Comparison of ENCODE assay signal across 21 mouse cellular contexts in the genomic region with DNA sequence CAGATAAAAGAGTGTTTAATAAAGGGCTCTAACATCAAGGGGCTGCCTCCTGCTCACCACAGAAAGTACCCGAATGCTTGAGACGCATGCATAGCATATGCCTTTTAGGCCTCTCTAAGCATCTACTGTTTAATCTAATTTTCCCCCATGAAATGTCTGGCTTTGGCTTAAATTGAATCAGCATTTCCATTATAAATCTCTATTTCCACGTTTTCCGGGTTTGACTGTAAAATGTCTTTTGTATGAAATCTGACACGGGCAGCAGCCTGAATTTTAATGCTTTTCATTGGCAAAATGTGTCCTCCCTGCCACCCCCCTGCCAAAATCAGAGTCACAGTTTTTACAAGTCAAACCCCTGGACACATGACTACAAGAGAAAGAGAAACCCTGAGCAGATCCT.
DNase-seq lines count a peak whose midpoint lies in the region; ATAC-seq lines count a peak whose summit lies in the region.
"Had no signal": no experiment of that assay in that cellular context is flagged by ENCODE, and none has a peak within 500 bp of the region (broad histone marks: within the 10 kb centered on the region; RNA-seq: fewer than 3 reads in every experiment).

No protein-coding gene starts in this region.

- H3K4me3 ChIP-seq in heart, embryonic 10.5 days: no peak overlapping the region
- H3K4me3 ChIP-seq in heart, embryonic 16.5 days (ENCODE audit: low read length): no peak overlapping the region
- no peak overlapping the region for H3K4me3 ChIP-seq in neural tube, embryonic 15.5 days (replicated peaks)
- no peak overlapping the region for H3K4me3 ChIP-seq in limb, embryonic 15.5 days
- H3K4me3 ChIP-seq: embryonic facial prominence, embryonic 15.5 days; layer of hippocampus, adult 2 months had no signal

- peaks cover 89% of the 10 kb centered on the region for H3K4me1 ChIP-seq in heart, embryonic 10.5 days
- peaks cover 54% of the 10 kb centered on the region for H3K4me1 ChIP-seq in heart, embryonic 16.5 days (ENCODE audit: control insufficient read depth, insufficient read depth, low read length)
- H3K4me1 ChIP-seq in neural tube, embryonic 15.5 days: peaks cover 21% of the 10 kb centered on the region
- peaks cover 30% of the 10 kb centered on the region for H3K4me1 ChIP-seq in limb, embryonic 15.5 days

- no peaks in the 10 kb centered on the region; the same call in 1 of the 2 replicates for H3K36me3 ChIP-seq in heart, embryonic 10.5 days
- no peaks in the 10 kb centered on the region for H3K36me3 ChIP-seq in heart, embryonic 16.5 days (ENCODE audit: control insufficient read depth, insufficient read depth)
- H3K36me3 ChIP-seq in neural tube, embryonic 15.5 days: no peaks in the 10 kb centered on the region
- no peaks in the 10 kb centered on the region for H3K36me3 ChIP-seq in limb, embryonic 15.5 days
- H3K36me3 ChIP-seq: embryonic facial prominence, embryonic 15.5 days had no signal

- H3K9me3 ChIP-seq in heart, embryonic 10.5 days: no peaks in the 10 kb centered on the region
- no peaks in the 10 kb centered on the region for H3K9me3 ChIP-seq in heart, embryonic 16.5 days (replicated peaks; ENCODE audit: control insufficient read depth, low read length)
- no peaks in the 10 kb centered on the region for H3K9me3 ChIP-seq in neural tube, embryonic 15.5 days (replicated peaks)
- no peaks in the 10 kb centered on the region for H3K9me3 ChIP-seq in limb, embryonic 15.5 days
- H3K9me3 ChIP-seq: embryonic facial prominence, embryonic 15.5 days had no signal

- H3K9ac ChIP-seq in heart, embryonic 16.5 days (ENCODE audit: low read length): no peak overlapping the region
- H3K9ac ChIP-seq in neural tube, embryonic 15.5 days (replicated peaks): no peak overlapping the region
- no peak overlapping the region for H3K9ac ChIP-seq in limb, embryonic 15.5 days
- H3K9ac ChIP-seq: embryonic facial prominence, embryonic 15.5 days had no signal

- no peak for ATAC-seq in heart, embryonic 16.5 days (replicated peaks; ENCODE audit: extremely low read depth, insufficient read depth, low FRiP score)
- no peak for ATAC-seq in neural tube, embryonic 15.5 days (ENCODE audit: low FRiP score)
- no peak for ATAC-seq in limb, embryonic 15.5 days (ENCODE audit: insufficient number of reproducible peaks, low FRiP score, low TSS enrichment, low read depth)
- ATAC-seq: forebrain, embryonic 16.5 days; hindbrain, postnatal 0 days; intestine, embryonic 16.5 days; Patski had no signal

- WGBS in heart, embryonic 10.5 days: 80% methylated on average over 5 of the region's 5 CpGs
- WGBS in heart, embryonic 16.5 days: 73% methylated on average over 5 of the region's 5 CpGs
- 44% methylated on average over 5 of the region's 5 CpGs for WGBS in neural tube, embryonic 15.5 days
- WGBS in limb, embryonic 15.5 days: 24% methylated on average over 5 of the region's 5 CpGs

- no peak for DNase-seq in heart, embryonic 10.5 days (ENCODE audit: low spot score)
- no peak for DNase-seq in heart, adult 8-10 months (ENCODE audit: low spot score)
- DNase-seq in heart, adult 9 months (ENCODE audit: low spot score in 2 of 2): no peak
- DNase-seq in neural tube, embryonic 10.5 days (ENCODE audit: extremely low spot score, low spot score): no peak
- DNase-seq in right cerebral cortex, postnatal 4 days: no peak
- DNase-seq: adrenal gland, postnatal 36 days; cerebellum, adult 9-11 months; gastrocnemius, postnatal 14 days; heart, adult 11 months; kidney, adult 9 months; kidney, postnatal 25 days; lung, postnatal 4 days had no signal

- peak overlapping the region; percentile 73 for H3K27ac ChIP-seq in heart, embryonic 10.5 days
- H3K27ac ChIP-seq in heart, embryonic 16.5 days (ENCODE audit: low read length): peak overlapping the region; percentile 26; the same call in 1 of the 2 replicates
- H3K27ac ChIP-seq in neural tube, embryonic 15.5 days (replicated peaks): 0 out of 2 replicates have a peak overlapping the region, but pooled peaks have one; percentile 18
- H3K27ac ChIP-seq in limb, embryonic 15.5 days: peak overlapping the region; percentile 43
- H3K27ac ChIP-seq: embryonic facial prominence, embryonic 15.5 days; hindbrain, postnatal 0 days; layer of hippocampus, adult 2 months had no signal

- H3K27me3 ChIP-seq in heart, embryonic 10.5 days (ENCODE audit: insufficient read depth, poor library complexity, severe bottlenecking): no peaks in the 10 kb centered on the region
- H3K27me3 ChIP-seq in heart, embryonic 16.5 days (ENCODE audit: control insufficient read depth, insufficient read depth, low read length): no peaks in the 10 kb centered on the region
- no peaks in the 10 kb centered on the region for H3K27me3 ChIP-seq in neural tube, embryonic 15.5 days (replicated peaks)
- no peaks in the 10 kb centered on the region for H3K27me3 ChIP-seq in limb, embryonic 15.5 days
- H3K27me3 ChIP-seq: Patski had no signal

- H3K4me2 ChIP-seq in heart, embryonic 16.5 days (ENCODE audit: low read depth, low read length): no peak overlapping the region; the same call in 1 of the 2 replicates
- H3K4me2 ChIP-seq in neural tube, embryonic 15.5 days: no peak overlapping the region
- H3K4me2 ChIP-seq in limb, embryonic 15.5 days: no peak overlapping the region
- H3K4me2 ChIP-seq: embryonic facial prominence, embryonic 15.5 days had no signal

Comparison
In these comparisons a context has a peak if more than half of its experiments do, and no peak if none do; other contexts are left out.
1. H3K27ac ChIP-seq: peak in every context shown above with its lines; median percentile 73 in heart, embryonic 10.5 days; 43 in limb, embryonic 15.5 days; 26 in heart, embryonic 16.5 days; 18 in neural tube, embryonic 15.5 days.